11 mouse cellular contexts compared by ENCODE assay signal in the genomic region with DNA sequence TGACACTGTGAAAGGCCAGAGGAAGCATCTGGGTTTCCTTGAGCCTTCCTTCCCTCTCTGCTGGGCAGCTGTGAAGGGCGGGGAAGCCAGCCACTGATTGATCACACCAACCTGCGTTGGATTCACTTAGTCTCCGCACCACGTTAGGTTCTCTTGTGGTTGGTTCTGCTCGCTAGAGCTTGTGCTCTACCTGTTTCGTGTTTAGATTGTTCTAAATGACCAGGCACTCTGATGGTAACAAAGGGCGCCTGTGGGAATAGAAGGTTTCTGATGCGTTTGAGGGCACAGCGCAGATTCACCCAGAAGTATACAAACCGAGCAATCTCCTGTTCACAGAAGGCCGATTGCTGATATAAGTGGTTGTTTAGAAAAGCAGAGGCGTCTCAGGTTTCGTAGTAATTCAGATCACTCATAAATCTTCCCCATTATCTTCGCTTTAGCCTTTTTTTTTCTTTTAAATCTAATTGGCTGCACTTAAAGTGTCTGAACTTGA.
DNase-seq lines count a peak whose midpoint lies in the region; ATAC-seq and TF ChIP-seq lines count a peak whose summit lies in the region.
"Had no signal": no experiment of that assay in that cellular context is flagged by ENCODE, and none has a peak within 500 bp of the region (broad histone marks: within the 10 kb centered on the region; RNA-seq: fewer than 3 reads in every experiment).

No protein-coding gene starts in this region.

- ATAC-seq in hindbrain, embryonic 15.5 days (ENCODE audit: low FRiP score, low read depth): no peak
- ATAC-seq in hindbrain, embryonic 14.5 days (ENCODE audit: low FRiP score): no peak
- no peak for ATAC-seq in forebrain, embryonic 15.5 days (replicated peaks)

- no peak for DNase-seq in hindbrain, embryonic 14.5 days (ENCODE audit: low spot score)
- DNase-seq in MEL (ENCODE audit: low read depth, low spot score): peak; percentile 64
- peak; percentile 52 for DNase-seq in mesoderm, embryonic 11.5 days (ENCODE audit: low read depth, low spot score)
- no peak for DNase-seq in ovary, adult 18-20 months (ENCODE audit: low spot score)
- no peak for DNase-seq in gastrocnemius, postnatal 36 days
- DNase-seq in right cerebral cortex, postnatal 4 days: no peak
- DNase-seq: cerebellum, postnatal 14 days; lung, adult 2 months had no signal

- no peak overlapping the region for H3K27ac ChIP-seq in hindbrain, embryonic 15.5 days (replicated peaks)
- H3K27ac ChIP-seq in hindbrain, embryonic 14.5 days: no peak overlapping the region
- no peak overlapping the region for H3K27ac ChIP-seq in MEL (ENCODE audit: control insufficient read depth, low read depth, low read length)
- H3K27ac ChIP-seq in forebrain, embryonic 15.5 days (replicated peaks): peak overlapping the region; percentile 42; the same call in 1 of the 2 replicates

- 0 out of 2 replicates have a peak overlapping the region, but pooled peaks have one; percentile 3 for H3K4me2 ChIP-seq in hindbrain, embryonic 15.5 days
- H3K4me2 ChIP-seq in hindbrain, embryonic 14.5 days (replicated peaks): no peak overlapping the region; the same call in 1 of the 2 replicates
- no peak overlapping the region for H3K4me2 ChIP-seq in forebrain, embryonic 15.5 days (replicated peaks)

- no peak for TF ChIP-seq RAD21 in MEL (IDR thresholded peaks at IDR 0.05; ENCODE audit: low read depth, low read length)

- no peaks in the 10 kb centered on the region for H3K27me3 ChIP-seq in hindbrain, embryonic 15.5 days
- H3K27me3 ChIP-seq in hindbrain, embryonic 14.5 days (ENCODE audit: control insufficient read depth, insufficient read depth, low read length): no peaks in the 10 kb centered on the region
- H3K27me3 ChIP-seq in MEL (ENCODE audit: control insufficient read depth in 1 of 2, insufficient read depth in 2 of 2, low read length in 2 of 2): no peaks in the 10 kb centered on the region
- H3K27me3 ChIP-seq in forebrain, embryonic 15.5 days: no peaks in the 10 kb centered on the region

- WGBS in hindbrain, embryonic 15.5 days: 53% methylated on average over 14 of the region's 14 CpGs
- WGBS in hindbrain, embryonic 14.5 days: 48% methylated on average over 14 of the region's 14 CpGs
- 64% methylated on average over 14 of the region's 14 CpGs for WGBS in forebrain, embryonic 15.5 days

- H3K9ac ChIP-seq in hindbrain, embryonic 15.5 days: no peak overlapping the region
- H3K9ac ChIP-seq in hindbrain, embryonic 14.5 days: no peak overlapping the region
- no peak overlapping the region for H3K9ac ChIP-seq in MEL (ENCODE audit: control insufficient read depth, low read depth, low read length, poor library complexity, severe bottlenecking)
- no peak overlapping the region for H3K9ac ChIP-seq in forebrain, embryonic 15.5 days (replicated peaks)

- H3K4me1 ChIP-seq in hindbrain, embryonic 15.5 days (replicated peaks): 0 out of 2 replicates have a peak, but pooled peaks cover 3% of the 10 kb centered on the region
- H3K4me1 ChIP-seq in hindbrain, embryonic 14.5 days (replicated peaks; ENCODE audit: control insufficient read depth, insufficient read depth, low read length): 0 out of 2 replicates have a peak, but pooled peaks cover 3% of the 10 kb centered on the region
- peaks cover 12 to 27% of the 10 kb centered on the region in 2 experiments for H3K4me1 ChIP-seq in MEL (ENCODE audit: control insufficient read depth in 1 of 2, insufficient read depth in 2 of 2, low read length in 2 of 2)
- H3K4me1 ChIP-seq in forebrain, embryonic 15.5 days: no peaks in the 10 kb centered on the region

- no peaks in the 10 kb centered on the region for H3K9me3 ChIP-seq in hindbrain, embryonic 15.5 days
- no peaks in the 10 kb centered on the region for H3K9me3 ChIP-seq in hindbrain, embryonic 14.5 days (ENCODE audit: control insufficient read depth, low read length)
- no peaks in the 10 kb centered on the region for H3K9me3 ChIP-seq in MEL (replicated peaks; ENCODE audit: insufficient read depth, low read length)
- no peaks in the 10 kb centered on the region for H3K9me3 ChIP-seq in forebrain, embryonic 15.5 days

- H3K36me3 ChIP-seq in hindbrain, embryonic 15.5 days: no peaks in the 10 kb centered on the region
- H3K36me3 ChIP-seq in hindbrain, embryonic 14.5 days (replicated peaks; ENCODE audit: control insufficient read depth, insufficient read depth): no peaks in the 10 kb centered on the region
- H3K36me3 ChIP-seq in MEL (ENCODE audit: control insufficient read depth in 1 of 2, insufficient read depth in 2 of 2, low read length in 2 of 2): peaks cover 0 to 25% of the 10 kb centered on the region in 2 experiments; a peak in 2 of 4 replicates
- H3K36me3 ChIP-seq in forebrain, embryonic 15.5 days: no peaks in the 10 kb centered on the region

- no peaks in the 10 kb centered on the region for H3K79me2 ChIP-seq in MEL (ENCODE audit: control insufficient read depth, insufficient read depth, low read length, poor library complexity)

- TF ChIP-seq CTCF in MEL (IDR thresholded peaks at IDR 0.05 in 2 of 3, conservative IDR thresholded peaks at IDR 0.05 in 1 of 3; ENCODE audit: control insufficient read depth in 1 of 3, insufficient read depth in 1 of 3, low read depth in 2 of 3, low read length in 3 of 3, poor library complexity in 1 of 3, severe bottlenecking in 1 of 3): no peak

- TF ChIP-seq EP300 in MEL (IDR thresholded peaks at IDR 0.05; ENCODE audit: low read depth in 1 of 2, low read length in 2 of 2): peak; percentile 52 to 68; a peak in 3 of 4 replicates

- intact Hi-C loops in gastrocnemius, postnatal 36 days (cut with DNase I): no loop called here

- TF ChIP-seq POLR2A in MEL (IDR thresholded peaks at IDR 0.05; ENCODE audit: control insufficient read depth in 1 of 2, insufficient read depth in 1 of 2, low read depth in 1 of 2, low read length in 2 of 2, poor library complexity in 1 of 2): no peak

- H3K4me3 ChIP-seq in hindbrain, embryonic 15.5 days: no peak overlapping the region
- H3K4me3 ChIP-seq in hindbrain, embryonic 14.5 days (replicated peaks; ENCODE audit: low read length): no peak overlapping the region
- no peak overlapping the region for H3K4me3 ChIP-seq in MEL (ENCODE audit: control insufficient read depth in 1 of 2, insufficient read depth in 1 of 2, low read depth in 2 of 2, low read length in 2 of 2)
- H3K4me3 ChIP-seq in forebrain, embryonic 15.5 days: no peak overlapping the region
- H3K4me3 ChIP-seq: myocyte had no signal

TF ChIP-seq in MEL, 35 proteins besides CTCF, POLR2A, EP300 and RAD21 (continues in another document):
- 0 out of 2 replicates have a peak, but pooled peaks have one; percentile 29 for TF ChIP-seq ETS1 (IDR thresholded peaks at IDR 0.05; ENCODE audit: low read depth, low read length)
- 0 out of 2 replicates have a peak, but pooled peaks have one; percentile 19 for TF ChIP-seq MAFK (IDR thresholded peaks at IDR 0.05; ENCODE audit: borderline replicate concordance, low read depth, low read length)
- peak; percentile 26; the same call in 1 of the 2 replicates for TF ChIP-seq BHLHE40 (IDR thresholded peaks at IDR 0.05; ENCODE audit: borderline replicate concordance, low read depth, low read length)
- TF ChIP-seq NRF1 (IDR thresholded peaks at IDR 0.05; ENCODE audit: insufficient read depth, low read depth, low read length, poor library complexity, severe bottlenecking): no peak
- TF ChIP-seq HCFC1 (IDR thresholded peaks at IDR 0.05; ENCODE audit: low read depth, low read length): no peak
- TF ChIP-seq TAL1 (IDR thresholded peaks at IDR 0.05; ENCODE audit: low read length): peak; percentile 46; the same call in 1 of the 2 replicates
- peak; percentile 39; the same call in 1 of the 2 replicates for TF ChIP-seq MXI1 (IDR thresholded peaks at IDR 0.05; ENCODE audit: low read depth, low read length)
- TF ChIP-seq SIN3A (IDR thresholded peaks at IDR 0.05; ENCODE audit: low read length): no peak
- no peak for TF ChIP-seq ZKSCAN1 (IDR thresholded peaks at IDR 0.05; ENCODE audit: low read depth, low read length)
- no peak for TF ChIP-seq SMC3 (IDR thresholded peaks at IDR 0.05; ENCODE audit: low read depth, low read length)
- TF ChIP-seq GABPA (IDR thresholded peaks at IDR 0.05; ENCODE audit: low read depth, low read length): no peak
- no peak for TF ChIP-seq ZC3H11A (IDR thresholded peaks at IDR 0.05; ENCODE audit: low read depth, low read length)
- no peak for TF ChIP-seq CHD2 (IDR thresholded peaks at IDR 0.05; ENCODE audit: low read length)
- TF ChIP-seq POLR2AphosphoS5 (IDR thresholded peaks at IDR 0.05; ENCODE audit: borderline replicate concordance, low read depth, low read length): no peak
- no peak for TF ChIP-seq KAT2A (conservative IDR thresholded peaks at IDR 0.05; ENCODE audit: low read depth, low read length)
- peak; percentile 96 for TF ChIP-seq RCOR1 (IDR thresholded peaks at IDR 0.05; ENCODE audit: low read depth, low read length)
- no peak for TF ChIP-seq MEF2A (IDR thresholded peaks at IDR 0.05; ENCODE audit: extremely low read depth, insufficient replicate concordance, low read depth, low read length, poor library complexity, severe bottlenecking)
- TF ChIP-seq USF1 (IDR thresholded peaks at IDR 0.05; ENCODE audit: low read depth, low read length): no peak
- TF ChIP-seq ZNF384 (IDR thresholded peaks at IDR 0.05; ENCODE audit: low read depth, low read length): peak; percentile 88
- peak; percentile 64 for TF ChIP-seq GATA1 (IDR thresholded peaks at IDR 0.05; ENCODE audit: low read depth, low read length)
- no peak for TF ChIP-seq NELFE (IDR thresholded peaks at IDR 0.05; ENCODE audit: low read depth, low read length)
- TF ChIP-seq MYC (IDR thresholded peaks at IDR 0.05; ENCODE audit: low read depth, low read length): no peak
- no peak; the same call in 1 of the 2 replicates for TF ChIP-seq TCF12 (IDR thresholded peaks at IDR 0.05; ENCODE audit: low read depth, low read length)
- TF ChIP-seq USF2 (IDR thresholded peaks at IDR 0.05; ENCODE audit: borderline replicate concordance in 1 of 2, insufficient read depth in 1 of 2, low read depth in 1 of 2, low read length in 2 of 2): no peak
- no peak for TF ChIP-seq ELF1 (IDR thresholded peaks at IDR 0.05; ENCODE audit: low read depth, low read length)
- TF ChIP-seq POLR2AphosphoS2 (IDR thresholded peaks at IDR 0.05; ENCODE audit: low read length): no peak
- no peak for TF ChIP-seq TBP (IDR thresholded peaks at IDR 0.05; ENCODE audit: low read depth, low read length)
- TF ChIP-seq MAZ (IDR thresholded peaks at IDR 0.05; ENCODE audit: low read depth, low read length): no peak
- TF ChIP-seq MYB (IDR thresholded peaks at IDR 0.05; ENCODE audit: low read depth, low read length): no peak
- no peak for TF ChIP-seq ZMIZ1 (IDR thresholded peaks at IDR 0.05; ENCODE audit: low read depth, low read length)
- no peak for TF ChIP-seq UBTF (IDR thresholded peaks at IDR 0.05; ENCODE audit: borderline replicate concordance, insufficient read depth, low read depth, low read length)
- TF ChIP-seq JUND (IDR thresholded peaks at IDR 0.05; ENCODE audit: low read depth, low read length): no peak

Comparison
In these comparisons a context has a peak if more than half of its experiments do, and no peak if none do; other contexts are left out.
1. DNase-seq: peak in MEL (single experiment) and mesoderm, embryonic 11.5 days (single experiment); none in hindbrain, embryonic 14.5 days (single experiment), ovary, adult 18-20 months (single experiment), gastrocnemius, postnatal 36 days (0 of 2) and right cerebral cortex, postnatal 4 days (single experiment).